Mouse (Mus musculus) embryo, embryonic 10.5 days (tissue): ENCODE measurements around the gene Mob3a.
A peak's percentile ranks its signal among the peaks of the same experiment; 100 is the strongest.

Experiments used
- DNase-seq: peaks from one replicate; pipeline ENCODE4 v3.0.0-alpha.2; 2015; ENCODE audit warnings: low spot score

Mob3a gene

DNA sequence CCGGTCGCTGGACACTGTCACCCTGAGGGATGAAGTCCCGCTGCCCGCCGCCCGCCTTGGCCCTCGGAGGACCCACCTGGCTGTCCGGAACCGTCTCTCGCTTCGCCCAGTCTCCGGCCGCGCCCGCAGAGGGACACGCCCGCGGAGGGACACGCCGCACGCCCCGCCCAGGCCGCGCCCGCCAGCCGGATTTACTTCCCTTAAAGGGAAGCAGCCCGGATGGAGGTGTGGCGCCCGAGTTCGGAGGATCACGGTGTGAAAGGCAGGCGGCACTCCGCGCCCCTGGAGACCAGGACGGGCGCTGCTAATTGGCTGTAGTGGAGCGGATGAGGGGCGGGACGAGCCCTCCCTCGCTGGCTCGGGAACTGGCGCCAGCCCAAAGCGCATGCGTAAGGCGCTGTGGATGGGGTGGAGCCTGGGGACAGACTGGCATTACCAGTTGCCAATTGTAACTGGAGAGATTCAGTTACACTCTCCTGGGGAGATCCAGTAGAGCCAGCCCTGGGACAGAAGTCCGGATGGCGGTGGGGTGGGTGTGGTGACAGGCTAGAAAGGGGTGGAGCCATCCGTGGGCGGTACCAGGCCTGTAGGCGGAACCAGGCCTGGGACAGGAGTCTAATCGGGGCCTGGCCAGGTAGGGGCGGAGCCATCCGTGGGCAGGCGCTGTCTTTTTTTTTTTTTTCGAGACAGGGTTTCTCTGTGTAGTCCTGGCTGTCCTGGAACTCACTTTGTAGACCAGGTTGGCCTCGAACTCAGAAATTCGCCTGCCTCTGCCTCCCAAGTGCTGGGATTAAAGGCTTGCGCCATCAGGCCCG lies at the start of gene Mob3a, which contains the start of gene Izumo4:
TSS of gene Mob3a (minus strand) at position 257 of the 815 bp plus-strand sequence.
TSS of gene Izumo4 (plus strand) at position 464 of the 815 bp plus-strand sequence.
- DNase-seq: peak; percentile 99

DNA sequence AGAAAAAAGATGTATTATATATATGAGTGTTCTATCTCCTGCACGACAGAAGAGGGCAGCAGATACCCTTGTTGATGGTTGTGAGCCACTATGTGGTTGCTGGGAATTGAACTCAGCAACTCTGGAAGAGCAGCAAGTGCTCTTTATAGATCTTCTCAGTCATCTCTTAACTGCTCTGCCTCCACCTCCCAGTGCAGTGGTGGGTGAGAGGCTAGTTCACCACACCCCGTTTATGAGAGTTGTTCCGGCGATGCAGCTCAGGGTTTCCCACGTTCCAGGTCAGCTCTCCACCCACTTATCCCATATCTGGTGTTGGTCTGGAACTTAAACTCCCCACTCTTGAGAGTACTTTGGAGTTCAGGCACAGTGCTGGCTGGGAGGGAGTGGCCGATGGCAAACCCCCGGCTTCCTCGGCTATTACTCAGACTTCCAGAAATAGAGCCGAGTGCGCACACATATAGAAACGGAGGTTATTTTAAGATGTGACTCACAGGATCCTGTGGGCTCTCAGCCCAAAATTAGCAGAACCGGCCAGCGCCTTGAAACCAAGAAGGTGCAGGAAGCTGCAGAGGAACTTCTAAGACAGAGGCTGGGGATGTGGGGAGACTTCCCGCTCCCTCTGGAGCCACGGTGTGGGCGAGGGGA lies 49.5 kb upstream of the Mob3a start:
- DNase-seq: peak; percentile 50

DNA sequence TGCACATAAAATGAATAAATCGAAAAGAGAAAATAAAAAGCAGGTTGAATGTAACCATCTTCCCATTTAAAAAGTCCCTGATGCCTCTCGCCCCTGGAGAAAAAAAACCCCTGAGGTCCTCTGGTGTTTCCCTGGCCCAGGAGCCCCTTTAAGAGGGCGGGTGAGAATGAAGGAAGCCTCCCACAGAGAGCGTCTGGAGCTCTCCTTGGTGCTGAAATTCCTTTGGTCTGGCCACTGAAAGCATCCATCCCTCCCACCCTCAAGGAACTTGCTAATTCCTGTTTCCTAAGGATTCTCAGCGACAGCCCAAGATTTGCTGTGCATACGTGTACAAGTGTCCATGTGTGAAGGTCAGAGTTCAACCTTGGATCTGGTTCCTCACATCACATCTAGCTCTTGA lies 46.8 kb upstream of the Mob3a start:
- peak; percentile 89 for DNase-seq

DNA sequence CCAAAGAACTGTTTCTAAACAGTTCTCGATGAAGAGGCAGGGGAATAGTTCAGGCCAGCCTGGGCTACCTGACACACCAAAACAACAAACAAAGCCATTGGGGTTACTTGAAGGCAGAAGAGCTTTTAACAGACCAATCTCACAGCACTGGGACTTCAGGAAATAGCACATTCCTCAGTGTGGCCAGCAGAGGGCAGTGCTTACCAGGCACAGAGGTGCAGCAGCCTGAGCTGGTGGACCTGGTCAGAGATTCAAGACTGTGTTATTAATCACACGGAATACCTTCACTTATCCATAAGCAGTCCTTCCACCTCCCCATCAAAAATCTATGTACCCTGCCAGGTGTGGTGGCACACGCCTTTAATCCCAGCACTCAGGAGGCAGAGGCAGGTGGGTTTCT lies 45.6 kb upstream of the Mob3a start:
- DNase-seq: peak; percentile 77

DNA sequence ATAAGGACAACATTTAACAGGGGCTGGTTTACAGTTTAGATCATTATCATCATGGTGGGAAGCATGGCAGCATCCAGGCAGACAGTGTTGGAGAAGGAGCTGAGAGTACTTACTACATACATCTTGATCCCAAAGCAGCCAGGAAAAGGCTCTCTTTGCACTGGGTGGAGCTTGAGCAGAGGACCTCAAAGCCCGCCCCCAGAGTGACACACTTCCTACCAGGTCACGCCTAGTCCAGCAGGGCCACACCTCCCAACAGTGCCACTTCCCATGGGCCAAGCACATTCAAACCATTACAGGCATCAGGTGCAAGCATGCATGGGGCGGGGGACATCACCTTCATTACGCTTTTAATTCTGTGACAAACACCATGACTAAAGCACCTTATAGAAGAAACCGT lies 42.5 kb upstream of the Mob3a start:
- DNase-seq: peak; percentile 45

DNA sequence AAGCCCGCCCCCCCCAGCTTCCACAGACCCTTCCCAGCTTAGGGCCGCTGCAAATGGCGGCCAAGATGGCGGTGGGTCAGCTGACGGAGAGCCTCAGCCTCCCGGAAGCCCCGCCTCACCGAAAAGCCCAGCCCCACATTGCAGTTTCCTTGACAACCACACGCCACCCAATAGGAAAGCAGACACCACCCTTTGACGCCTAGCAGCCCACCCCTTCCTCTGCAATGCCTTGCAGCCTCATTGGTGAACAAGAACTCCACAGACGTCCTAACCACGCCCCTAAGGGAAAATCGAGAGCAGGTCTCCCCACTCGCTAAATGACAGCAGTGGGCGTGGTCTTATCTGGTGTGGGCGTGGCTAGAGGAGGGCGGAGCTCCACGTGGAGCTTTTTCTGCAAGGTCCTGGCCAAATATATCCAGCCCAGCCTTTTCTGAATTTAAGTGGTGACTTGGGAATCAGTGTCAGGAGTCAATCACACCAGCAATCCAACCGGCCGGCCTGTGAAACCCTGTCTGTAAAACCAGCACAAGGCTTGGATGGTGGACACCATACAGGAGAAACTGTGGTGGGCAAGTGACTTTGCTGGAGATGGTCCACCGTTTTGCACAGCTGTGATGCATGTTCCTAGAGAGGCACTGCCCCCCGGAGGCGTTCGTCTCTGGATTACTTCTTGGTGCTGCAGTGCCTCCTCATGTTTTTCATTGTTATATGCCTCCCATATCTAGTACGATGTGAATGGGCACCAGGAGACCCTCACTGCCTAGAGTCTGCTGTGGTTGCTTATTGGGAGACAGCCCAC lies 40.6 kb upstream of the Mob3a start, which contains the start of gene Ap3d1:
TSS of gene Ap3d1 (minus strand) at position 85 of the 799 bp plus-strand sequence.
- DNase-seq: peak; percentile 100

DNA sequence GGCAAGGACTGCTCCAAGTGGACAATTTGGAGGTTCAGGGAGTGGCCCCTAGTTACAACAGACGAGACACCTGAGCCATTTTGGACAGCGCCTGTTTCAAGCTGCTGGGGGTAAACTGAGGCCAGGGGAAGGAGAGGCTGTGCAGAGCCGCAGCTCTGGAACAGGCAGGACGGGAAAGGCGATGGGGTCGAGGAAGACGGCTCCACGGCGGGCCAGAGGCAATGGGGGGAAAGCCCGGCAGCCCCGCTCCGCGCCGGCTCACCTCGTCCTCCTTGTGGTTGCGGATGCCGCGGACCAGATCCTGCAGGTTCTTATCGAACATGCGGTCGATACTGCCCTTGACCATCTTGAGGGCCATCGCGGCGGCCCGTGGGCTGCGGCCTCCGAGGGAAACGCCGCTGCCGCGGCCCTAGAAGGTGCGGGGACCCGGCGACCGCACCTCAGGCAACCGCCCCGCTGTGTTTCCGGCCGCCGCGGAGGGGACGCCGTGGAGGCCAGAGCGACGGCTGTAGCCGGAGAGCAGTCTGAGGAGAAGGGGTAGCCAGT lies 39.9 kb upstream of the Mob3a start:
- peak; percentile 10 for DNase-seq

DNA sequence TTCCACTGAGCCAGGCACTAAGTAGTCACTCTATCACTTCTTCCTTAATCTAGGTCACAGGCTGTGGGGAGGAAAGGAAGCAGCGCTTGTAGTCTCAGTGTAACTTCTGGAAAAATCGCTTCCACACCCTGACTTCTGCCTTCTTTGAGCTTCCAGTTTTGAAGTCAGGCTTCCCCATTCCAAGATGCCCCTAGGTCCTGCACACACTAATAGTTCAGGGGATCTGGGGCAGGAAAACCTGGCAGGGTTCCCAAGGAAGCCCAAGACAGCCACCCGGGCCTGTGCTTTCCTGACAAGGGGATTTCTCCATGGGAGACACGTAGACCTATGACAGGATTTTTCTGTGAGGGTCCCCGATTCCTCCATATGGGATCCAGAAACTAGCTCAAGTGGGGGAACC lies 39.4 kb upstream of the Mob3a start:
- DNase-seq: no peak

DNA sequence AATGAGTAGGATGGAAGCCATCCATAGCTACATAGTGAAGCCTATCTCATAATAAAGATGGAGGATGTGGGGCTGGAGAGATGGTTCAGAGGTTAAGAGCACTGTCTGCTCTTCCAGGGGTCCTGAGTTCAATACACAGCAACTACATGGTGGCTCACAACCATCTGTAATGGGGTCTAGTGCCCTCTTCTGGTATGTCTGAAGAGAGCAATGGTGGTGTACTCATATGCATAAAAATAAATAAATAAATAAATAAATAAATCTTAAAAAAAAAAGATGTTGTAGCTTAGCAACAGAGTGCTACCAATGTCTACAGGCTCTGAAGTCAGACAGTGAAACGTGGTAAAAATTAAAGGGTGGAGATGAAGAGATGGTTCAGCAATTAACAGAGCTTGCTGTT lies 36.9 kb upstream of the Mob3a start:
- no peak for DNase-seq

DNA sequence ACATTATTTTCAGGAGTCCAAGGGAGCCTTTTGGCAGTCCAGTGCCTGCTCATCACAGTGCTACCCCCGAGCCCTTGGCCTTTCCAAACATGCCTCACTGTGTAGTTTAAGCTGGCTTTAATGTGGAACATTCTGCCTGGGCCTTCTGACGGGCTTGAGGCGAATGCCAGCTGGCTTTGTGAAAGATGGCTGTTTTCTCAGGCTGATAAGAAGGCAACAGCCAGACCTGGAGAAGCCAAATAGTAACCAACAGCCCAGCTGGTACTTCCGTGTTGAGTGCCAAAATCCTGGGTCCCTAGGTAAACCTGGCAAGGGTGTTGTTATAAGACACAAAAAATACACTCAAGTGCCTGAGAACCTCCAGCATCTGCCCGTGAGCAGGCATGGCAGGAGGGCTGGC lies 35.0 kb upstream of the Mob3a start:
- DNase-seq: no peak

DNA sequence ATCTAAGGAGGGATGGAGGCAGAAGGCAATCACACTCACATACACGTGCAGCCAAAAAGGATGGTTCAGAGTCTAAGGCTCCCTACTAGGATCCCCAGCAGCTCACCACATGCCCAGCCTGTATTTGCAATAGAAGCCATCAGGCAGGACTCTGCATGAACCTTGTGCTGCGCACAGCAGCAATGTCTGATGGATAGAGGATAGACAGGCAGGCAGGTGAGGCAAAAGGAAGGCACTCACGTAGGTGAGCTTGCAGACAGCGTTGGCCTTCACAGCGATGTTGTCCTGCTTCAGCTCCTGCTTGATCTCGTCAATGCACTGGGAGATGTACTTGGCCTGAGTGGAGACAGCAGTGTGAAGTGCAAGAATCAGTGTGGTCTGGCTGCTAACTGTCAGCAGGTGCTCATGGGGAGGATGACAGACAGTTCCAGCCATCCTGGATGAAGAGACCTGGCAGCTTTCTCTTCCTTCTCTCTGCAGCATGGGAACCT lies 30.9 kb upstream of the Mob3a start:
- no peak for DNase-seq

DNA sequence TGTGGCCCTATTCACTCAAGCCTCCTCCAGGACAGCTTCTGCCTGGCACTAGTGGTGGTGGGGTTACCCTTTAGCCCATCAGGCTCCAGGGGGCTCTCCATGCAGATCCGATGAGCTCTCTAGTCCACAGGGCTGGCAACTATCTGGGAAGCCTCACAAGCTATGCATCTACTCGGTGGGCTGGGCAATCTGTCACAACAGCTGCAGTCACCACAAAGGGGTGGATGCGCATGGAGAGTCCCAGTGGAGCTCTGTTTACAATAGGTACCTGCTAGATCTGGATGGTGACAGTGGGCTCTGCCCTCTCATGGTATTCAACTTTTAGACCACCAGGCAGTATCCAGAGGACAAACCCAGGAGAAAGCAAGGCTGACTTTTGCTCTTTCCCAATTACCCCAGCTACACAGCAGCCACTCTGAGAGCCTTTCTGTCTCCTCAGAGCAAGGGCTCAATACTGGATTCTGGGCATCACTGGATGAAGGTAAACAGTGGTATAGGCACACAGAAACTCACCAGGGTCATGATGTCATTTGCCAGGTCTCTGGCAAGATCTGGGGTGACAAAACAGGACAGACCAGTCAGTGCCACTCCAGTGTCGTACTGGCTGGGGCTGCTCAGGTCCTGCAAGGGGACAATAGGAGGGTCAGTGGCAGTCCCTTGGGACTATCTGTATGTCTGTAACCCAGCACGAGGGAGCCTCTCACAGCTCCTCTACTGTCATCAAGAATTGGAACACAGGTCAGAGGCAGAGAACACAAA lies 25.8 kb upstream of the Mob3a start:
- DNase-seq: no peak

DNA sequence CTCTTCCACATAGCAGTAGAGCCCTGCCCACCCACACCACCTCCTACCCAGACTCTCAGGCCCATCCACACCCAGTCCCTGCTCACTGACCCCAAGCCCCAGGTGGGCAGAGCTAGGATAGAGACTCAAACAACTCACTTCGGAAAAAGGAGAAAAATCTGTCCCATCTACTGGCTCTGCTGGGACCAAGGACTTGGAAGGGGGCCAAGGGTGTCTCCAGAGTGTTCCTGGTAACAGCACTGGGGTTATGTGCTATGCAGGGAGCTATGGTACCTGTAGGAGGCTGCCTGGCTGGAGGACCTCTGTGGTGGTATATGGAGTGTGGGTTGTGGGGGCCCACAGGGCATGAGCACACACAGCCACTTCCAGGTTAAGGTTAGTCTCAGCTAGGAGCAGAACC lies 15.5 kb upstream of the Mob3a start:
- DNase-seq: no peak

DNA sequence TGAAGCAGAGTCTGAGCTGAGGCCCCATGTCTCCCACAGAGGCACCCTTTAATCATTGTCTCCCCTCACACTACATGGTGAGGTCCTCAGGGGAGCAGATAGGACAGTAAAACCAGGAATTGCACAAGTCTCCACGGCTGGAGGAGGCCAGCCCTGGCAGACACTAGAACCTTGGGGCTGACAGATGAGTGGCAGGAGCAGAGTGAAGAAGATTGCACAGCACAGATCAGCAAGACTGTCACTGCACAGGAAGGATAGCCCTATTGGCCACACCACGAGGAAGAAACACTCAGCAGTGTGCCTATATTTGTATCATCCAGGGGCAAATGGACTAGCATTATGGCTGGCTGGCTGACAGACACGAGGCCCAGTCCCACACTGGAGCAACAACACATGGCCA lies 9.1 kb upstream of the Mob3a start:
- no peak for DNase-seq

DNA sequence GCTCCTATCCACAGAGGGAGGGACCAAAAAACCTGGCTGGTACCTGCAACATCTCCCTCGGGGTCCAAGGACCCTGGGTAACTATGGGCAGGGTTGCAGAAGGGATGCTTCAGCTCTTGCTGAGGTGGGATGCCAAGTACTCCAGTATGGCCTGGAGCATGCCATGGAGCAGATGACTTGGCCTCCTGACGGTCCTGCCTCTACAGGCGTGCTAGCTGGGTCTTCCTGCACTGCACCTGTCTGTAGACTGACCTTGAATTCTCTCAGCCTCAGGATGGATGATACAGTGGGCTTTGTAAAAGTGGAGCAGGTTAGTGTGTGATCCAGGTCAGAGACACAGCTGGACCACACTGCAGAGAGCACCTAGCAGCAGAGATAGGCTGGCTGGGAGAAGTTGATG lies 3.7 kb upstream of the Mob3a start:
- DNase-seq: no peak

DNA sequence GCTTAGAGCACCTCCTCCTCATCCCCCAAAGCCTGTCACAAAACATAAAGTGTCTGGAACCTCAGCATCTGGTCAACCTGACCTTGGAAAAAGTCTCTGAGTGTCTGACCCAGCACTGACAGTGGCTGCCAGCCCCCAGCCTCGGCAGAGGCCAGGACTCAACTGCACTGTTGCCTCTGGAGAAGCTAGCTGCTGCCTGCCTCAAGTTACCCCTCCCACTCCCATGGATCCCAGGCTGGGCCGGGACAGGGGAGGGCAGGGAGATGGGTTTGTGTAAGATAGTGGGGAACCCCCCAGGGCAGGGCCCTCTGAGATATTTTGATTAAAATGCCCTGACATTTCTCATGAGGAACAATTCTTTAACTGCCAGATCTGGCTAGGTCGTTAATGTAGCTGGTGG lies 3.3 kb upstream of the Mob3a start:
- no peak for DNase-seq

DNA sequence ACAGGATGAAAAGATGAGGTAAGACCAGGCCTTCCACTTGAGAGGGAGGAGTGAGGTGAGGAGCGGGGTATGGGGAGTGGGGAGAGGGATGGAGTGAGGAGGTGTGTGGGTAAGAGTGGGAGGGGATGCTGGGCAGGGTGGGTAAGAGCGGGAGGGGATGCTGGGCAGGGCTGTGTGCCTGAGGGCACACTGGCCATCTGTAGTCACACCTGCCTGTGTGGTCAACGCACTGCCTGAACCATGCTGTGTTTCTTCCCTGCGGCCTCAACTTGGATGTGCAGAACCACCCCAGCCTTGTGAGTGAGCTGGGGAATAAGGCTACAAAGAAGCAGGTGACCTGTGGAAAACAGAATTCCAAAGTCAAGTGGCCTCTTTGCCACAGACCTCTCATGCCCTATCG lies 2.6 kb upstream of the Mob3a start:
- DNase-seq: no peak

DNA sequence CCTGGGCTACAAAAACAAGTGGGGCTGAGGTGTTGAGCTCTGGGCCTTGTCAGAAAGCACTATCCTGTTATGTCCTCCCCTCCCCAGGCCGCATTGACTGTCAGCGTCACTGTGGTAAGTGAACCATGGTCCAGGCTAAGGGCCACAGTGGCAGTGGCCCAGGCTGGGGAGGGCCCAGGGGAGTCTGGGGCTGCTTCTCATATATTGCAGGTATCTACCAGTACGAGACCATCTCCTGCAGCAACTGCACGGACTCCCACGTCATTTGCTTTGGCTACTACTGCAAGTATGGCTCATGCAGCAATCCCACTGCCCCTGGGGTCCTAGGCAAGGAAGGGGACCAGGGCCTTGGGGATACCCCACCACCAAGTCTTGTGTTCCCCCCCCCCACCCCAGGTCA lies 1.9 kb upstream of the Mob3a start:
- no peak for DNase-seq

DNA sequence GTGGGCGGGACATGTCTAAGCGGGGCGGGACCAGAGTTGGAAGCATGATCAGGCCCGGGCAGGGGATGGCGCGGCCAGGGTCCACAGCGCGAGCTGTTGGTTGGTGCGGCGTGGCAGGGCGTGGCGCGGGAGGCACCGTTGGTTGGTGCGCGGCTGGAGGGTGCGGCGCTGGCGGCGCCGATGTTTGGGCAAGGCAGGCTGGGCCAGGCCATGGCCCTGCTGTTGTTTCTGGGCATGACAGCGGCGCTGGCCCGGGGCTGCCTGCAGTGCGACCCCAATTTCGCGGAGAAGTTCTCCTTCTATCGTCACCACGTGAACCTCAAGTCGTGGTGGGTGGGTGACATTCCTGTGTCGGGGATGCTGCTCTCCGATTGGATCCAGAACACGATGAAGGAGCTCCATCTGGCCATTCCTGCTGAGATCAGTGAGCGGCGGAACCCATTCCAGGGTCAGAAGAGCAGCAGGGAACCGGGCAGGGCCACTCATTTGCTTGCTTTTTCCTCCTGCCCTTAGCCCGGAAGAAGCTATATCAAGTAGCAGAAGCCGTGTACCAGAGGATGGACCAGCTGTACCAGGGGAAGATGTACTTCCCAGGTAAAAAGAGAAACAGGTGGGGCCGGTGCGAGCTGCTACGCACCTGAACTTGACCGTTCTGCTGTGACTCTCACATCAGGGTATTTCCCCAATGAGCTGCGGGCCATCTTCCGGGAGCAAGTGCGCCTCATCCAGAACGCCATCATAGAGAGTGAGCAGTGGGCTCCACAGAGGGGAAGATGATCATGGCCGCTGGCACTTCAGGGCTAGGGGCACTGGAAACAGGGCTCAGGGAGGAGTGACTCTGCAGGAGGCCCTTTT lies 986 bp upstream of the Mob3a start:
- peak; percentile 95 for DNase-seq

DNA sequence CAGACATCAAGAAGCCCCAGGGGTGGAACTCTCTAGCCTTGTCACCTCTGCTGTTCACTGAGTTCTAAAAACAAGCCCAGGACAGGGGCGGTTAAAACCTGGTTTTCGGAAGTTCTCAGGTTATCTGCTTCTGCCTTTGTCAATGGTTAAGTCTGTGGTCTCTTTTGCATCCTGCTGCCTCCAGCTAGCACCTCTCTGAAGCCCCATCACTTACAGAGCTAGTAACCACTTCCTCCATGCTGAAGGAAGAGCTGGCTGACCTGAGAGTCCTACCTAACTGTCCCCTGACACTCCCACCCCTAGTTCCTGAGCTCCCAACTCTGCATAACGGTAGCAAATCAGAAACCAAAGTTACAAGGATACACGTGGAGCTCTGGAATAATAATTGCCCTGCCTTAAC lies 1.0 kb downstream of the Mob3a start:
- peak; percentile 5 for DNase-seq
